Mouse (Mus musculus): ENCODE results near the gene Slc38a1. TPM values are rescaled to one million over a fixed set of nuclear protein-coding genes. Genes with fewer than 3 reads are reported as not detected.
A peak's percentile ranks its signal among the peaks of the same experiment; 100 is the strongest.

The Slc38a1 gene
- polyA plus RNA-seq, 1 experiment, result not detected

DNA sequence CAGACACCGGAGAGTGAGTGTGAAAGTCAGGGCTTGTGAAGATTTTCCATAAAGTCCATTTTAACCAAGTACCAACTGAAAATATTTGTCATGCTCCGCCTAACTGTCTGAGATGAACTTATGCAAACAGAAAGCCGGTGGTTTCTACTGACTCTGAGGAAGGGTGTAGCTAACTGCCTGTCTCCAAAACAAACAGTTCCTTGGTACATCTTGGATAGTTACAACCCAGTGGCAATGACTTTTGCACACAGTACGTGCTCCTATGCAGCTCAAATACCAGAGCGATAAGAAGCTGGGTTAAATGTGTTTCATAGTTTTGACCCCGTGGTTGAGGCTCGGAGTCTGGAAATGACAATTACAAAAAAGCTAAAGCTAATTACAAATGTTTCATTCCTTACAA is 34.0 kb downstream of the Slc38a1 start:
- peaks cover 10% of the 10 kb centered on the region for H3K4me1 ChIP-seq (ENCODE audit: control insufficient read depth, insufficient read depth, low read length)

DNA sequence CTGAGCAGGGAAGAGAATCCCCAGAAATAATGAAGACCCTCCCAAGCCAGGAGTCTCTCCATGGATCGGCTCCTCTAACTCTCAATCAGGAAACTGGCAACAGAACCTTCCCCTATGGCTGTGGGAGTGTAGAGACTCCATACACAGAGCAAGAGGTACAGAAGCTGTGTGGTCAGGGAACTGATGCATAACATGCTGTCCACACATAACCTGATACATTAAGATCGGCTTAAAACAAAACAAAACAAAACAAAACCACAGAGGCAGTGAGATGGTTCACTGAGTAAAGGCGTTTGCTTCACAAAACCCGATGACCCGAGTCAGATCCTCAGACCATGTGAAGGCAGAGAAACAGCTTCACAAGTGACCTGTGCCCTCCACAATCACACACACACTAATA is 35.3 kb downstream of the Slc38a1 start:
- 89% methylated on average over 5 of the region's 5 CpGs for WGBS
- Histone ChIP-seq H3K4me1 (ENCODE audit: control insufficient read depth, insufficient read depth, low read length) (peaks cover 12% of the 10 kb centered on the region), H3K4me3 (ENCODE audit: insufficient read depth, low read depth, low read length) (no peak overlapping the region), H3K27ac (ENCODE audit: insufficient read depth, low read depth, low read length) (no peak overlapping the region)
- TF ChIP-seq POLR2A (IDR thresholded peaks at IDR 0.05; ENCODE audit: insufficient read depth, low read depth, low read length) (no peak), CTCF (IDR thresholded peaks at IDR 0.05; ENCODE audit: insufficient read depth, low read depth, low read length) (no peak)

More for the DNA sequence above, 34.0 kb downstream of the Slc38a1 start:
- WGBS, result 82% methylated on average over 7 of the region's 7 CpGs
- H3K4me3 ChIP-seq (ENCODE audit: insufficient read depth, low read depth, low read length), result no peak overlapping the region
- no peak overlapping the region for H3K27ac ChIP-seq (ENCODE audit: insufficient read depth, low read depth, low read length)
- no peak for TF ChIP-seq CTCF (IDR thresholded peaks at IDR 0.05; ENCODE audit: insufficient read depth, low read depth, low read length)
- TF ChIP-seq POLR2A (IDR thresholded peaks at IDR 0.05; ENCODE audit: insufficient read depth, low read depth, low read length), result no peak

DNA sequence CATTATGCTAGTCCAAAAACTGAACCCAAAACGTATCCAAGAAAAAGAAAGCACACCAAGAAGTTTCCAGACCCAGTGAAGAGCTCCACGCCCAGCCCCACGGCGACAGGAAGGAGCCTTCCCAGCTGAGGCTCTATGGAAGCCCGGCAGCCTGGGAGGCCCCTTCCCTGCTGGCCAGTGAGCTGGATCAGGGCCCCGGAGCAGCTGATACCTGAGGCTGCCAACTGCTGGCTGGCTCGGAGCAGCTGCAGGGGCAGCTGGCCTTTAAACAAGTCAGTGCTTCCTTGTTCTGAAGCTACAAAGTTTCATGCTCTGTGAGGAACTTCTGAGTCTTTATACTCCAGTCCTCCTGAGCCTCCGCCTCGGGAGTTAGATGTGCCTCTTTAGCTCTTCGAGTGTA is 38.4 kb downstream of the Slc38a1 start:
- WGBS, result 44% methylated on average over 10 of the region's 10 CpGs
- Histone ChIP-seq H3K4me1 (ENCODE audit: control insufficient read depth, insufficient read depth, low read length) (peaks cover 17% of the 10 kb centered on the region), H3K27ac (ENCODE audit: insufficient read depth, low read depth, low read length) (no peak overlapping the region; the same call in 1 of the 2 replicates), H3K4me3 (ENCODE audit: insufficient read depth, low read depth, low read length) (no peak overlapping the region)
- TF ChIP-seq POLR2A (IDR thresholded peaks at IDR 0.05; ENCODE audit: insufficient read depth, low read depth, low read length), result no peak
- no peak for TF ChIP-seq CTCF (IDR thresholded peaks at IDR 0.05; ENCODE audit: insufficient read depth, low read depth, low read length)

DNA sequence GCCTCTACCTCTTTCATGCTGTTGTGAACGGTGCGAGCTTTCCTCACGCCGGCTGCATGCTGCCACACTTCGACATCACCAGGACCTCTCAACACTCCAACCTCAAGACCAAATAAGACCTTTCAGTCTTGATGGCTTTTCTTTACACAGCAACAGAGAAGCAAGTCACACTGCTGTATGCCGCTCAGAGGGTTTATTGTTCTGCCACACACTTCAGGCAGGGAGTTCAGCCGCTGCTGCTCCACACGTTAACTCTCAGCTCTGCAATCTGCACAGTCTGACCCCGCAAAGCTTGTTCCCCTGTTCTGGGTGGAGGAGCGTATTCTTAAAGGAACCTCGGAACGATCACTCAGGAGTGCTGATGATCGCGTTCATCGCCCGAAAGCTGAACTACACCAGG is 40.7 kb downstream of the Slc38a1 start:
- TF ChIP-seq CTCF (IDR thresholded peaks at IDR 0.05; ENCODE audit: insufficient read depth, low read depth, low read length) (no peak), POLR2A (IDR thresholded peaks at IDR 0.05; ENCODE audit: insufficient read depth, low read depth, low read length) (no peak)
- Histone ChIP-seq H3K4me3 (ENCODE audit: insufficient read depth, low read depth, low read length) (no peak overlapping the region), H3K27ac (ENCODE audit: insufficient read depth, low read depth, low read length) (no peak overlapping the region), H3K4me1 (ENCODE audit: control insufficient read depth, insufficient read depth, low read length) (peaks cover 28% of the 10 kb centered on the region)
- 36% methylated on average over 16 of the region's 16 CpGs for WGBS

DNA sequence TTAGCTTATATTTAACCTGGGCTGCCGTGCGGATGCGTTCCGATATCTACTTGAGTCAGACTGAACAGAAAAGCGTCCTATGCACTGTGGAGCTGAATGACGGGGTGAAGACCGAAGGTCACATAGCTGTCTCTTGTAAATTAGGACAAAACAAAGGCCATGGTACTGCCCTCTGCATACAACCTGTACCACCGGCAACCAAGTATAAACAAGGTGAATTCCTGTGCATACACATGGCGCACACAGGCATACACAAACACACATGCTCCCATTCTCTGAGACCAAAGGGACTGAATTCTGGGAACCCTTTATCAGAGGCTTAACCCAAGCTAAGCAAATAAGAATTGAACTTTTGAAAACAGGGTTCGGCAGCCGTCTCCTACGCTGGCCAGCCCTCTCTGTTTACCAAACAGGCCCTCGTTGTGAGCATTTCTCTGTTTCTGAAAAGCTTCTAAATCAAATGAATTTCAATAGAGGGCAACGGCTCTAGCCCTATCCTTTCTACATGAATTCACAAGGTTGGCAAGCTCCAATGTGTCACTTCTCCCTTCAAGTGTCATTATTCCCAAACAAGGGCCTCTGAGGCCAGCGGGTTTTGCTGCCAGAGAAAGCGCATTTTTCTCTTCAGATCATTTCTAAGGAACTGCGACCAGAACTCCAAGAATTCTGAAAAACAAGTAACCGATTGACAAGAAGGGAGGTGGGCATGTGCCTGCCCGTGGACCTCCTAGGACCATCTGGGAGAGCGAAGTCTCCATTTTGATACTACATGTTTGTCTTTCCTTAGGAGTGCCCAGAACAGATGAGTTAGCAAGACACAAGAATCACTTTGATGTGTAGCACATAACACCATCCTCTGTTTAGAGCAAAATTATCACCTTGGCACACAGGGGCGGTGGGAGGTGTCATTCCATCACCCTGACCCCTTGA is 42.6 kb downstream of the Slc38a1 start:
- Histone ChIP-seq H3K4me3 (ENCODE audit: insufficient read depth, low read depth, low read length) (no peak overlapping the region), H3K4me1 (ENCODE audit: control insufficient read depth, insufficient read depth, low read length) (peaks cover 28% of the 10 kb centered on the region), H3K27ac (ENCODE audit: insufficient read depth, low read depth, low read length) (0 out of 2 replicates have a peak overlapping the region, but pooled peaks have one; percentile 22)
- no peak for TF ChIP-seq POLR2A (IDR thresholded peaks at IDR 0.05; ENCODE audit: insufficient read depth, low read depth, low read length)
- TF ChIP-seq CTCF (IDR thresholded peaks at IDR 0.05; ENCODE audit: insufficient read depth, low read depth, low read length), result no peak
- WGBS, result 63% methylated on average over 21 of the region's 21 CpGs

DNA sequence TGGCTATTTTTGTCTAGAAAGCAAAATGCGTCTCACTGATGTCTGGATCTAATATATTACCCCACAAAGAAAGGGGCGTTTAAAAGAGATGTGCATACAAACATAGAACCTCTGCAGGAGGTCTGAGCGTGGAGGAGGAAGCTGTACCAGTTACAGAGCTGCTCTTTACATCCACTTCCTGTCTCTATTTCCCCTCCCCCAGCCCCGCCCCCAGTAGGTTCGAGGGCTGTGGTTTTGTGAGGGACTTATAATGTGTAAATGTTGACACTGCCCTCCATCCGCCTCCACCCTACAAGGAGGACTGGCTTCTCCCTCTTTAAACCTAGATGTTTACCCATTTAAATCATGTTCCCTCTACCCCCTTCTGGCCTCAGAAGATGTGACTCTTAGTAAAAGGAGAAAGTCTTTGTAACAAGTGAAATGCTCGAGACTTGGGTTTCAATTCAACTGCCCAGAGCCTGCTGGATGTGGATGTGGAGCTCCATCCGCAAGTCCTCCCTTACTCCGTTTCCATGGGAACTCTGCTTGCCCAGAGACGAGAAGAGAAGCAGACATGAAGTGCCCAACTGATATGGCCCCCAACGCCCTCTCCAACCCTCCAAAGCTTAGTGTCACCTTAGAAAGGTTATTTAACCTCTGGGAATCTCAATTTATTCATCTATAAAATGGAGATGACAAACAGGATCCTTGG is 43.7 kb downstream of the Slc38a1 start:
- peaks cover 29% of the 10 kb centered on the region for H3K4me1 ChIP-seq (ENCODE audit: control insufficient read depth, insufficient read depth, low read length)
- no peak for TF ChIP-seq POLR2A (IDR thresholded peaks at IDR 0.05; ENCODE audit: insufficient read depth, low read depth, low read length)
- H3K27ac ChIP-seq (ENCODE audit: insufficient read depth, low read depth, low read length), result 0 out of 2 replicates have a peak overlapping the region, but pooled peaks have one; percentile 24
- H3K4me3 ChIP-seq (ENCODE audit: insufficient read depth, low read depth, low read length), result no peak overlapping the region
- WGBS, result 36% methylated on average over 11 of the region's 11 CpGs

DNA sequence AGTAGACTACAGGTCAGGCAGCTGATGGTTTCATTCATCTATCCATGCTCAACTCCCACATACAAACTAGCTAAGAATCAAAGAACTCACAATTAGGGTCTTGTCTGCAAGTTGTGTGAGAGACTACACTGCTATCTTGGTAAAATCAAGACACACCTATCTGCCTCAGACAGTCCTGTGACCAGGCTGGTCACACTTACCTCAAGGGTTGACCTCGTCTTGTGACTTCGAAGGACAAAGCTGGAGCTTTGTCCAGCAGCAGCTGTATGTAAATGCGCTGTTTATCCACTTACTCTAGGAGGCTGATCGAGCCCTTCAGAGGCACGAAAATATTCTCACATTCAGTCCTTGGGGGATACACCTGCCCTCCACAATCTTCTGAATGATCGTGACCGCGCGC is 45.6 kb downstream of the Slc38a1 start:
- no peak for TF ChIP-seq CTCF (IDR thresholded peaks at IDR 0.05; ENCODE audit: insufficient read depth, low read depth, low read length)
- TF ChIP-seq POLR2A (IDR thresholded peaks at IDR 0.05; ENCODE audit: insufficient read depth, low read depth, low read length), result no peak
- H3K4me3 ChIP-seq (ENCODE audit: insufficient read depth, low read depth, low read length), result no peak overlapping the region
- 85% methylated on average over 9 of the region's 9 CpGs for WGBS
- H3K4me1 ChIP-seq (ENCODE audit: control insufficient read depth, insufficient read depth, low read length), result peaks cover 31% of the 10 kb centered on the region
- H3K27ac ChIP-seq (ENCODE audit: insufficient read depth, low read depth, low read length), result no peak overlapping the region

DNA sequence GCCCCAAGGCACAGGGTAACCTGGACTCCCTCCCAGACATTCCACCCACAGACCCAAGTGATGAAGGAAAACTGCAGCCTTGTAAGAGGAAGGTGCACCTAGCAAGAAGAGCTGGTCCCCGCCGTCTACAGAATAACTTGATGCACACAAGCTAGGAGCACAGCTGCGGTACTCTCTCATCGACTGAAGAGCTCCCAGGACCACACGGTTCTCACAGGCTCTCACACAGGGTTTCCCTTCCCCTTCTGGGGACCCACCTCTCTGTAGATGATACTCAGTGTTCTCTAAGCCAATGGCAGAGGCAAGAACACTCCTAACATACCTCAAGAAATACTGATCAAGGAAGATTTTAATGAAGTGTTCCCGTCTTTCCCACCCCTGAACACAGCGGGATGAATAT is 48.4 kb downstream of the Slc38a1 start:
- no peak overlapping the region for H3K27ac ChIP-seq (ENCODE audit: insufficient read depth, low read depth, low read length)
- no peak overlapping the region for H3K4me3 ChIP-seq (ENCODE audit: insufficient read depth, low read depth, low read length)
- WGBS, result 85% methylated on average over 7 of the region's 7 CpGs
- H3K4me1 ChIP-seq (ENCODE audit: control insufficient read depth, insufficient read depth, low read length), result peaks cover 28% of the 10 kb centered on the region
- TF ChIP-seq CTCF (IDR thresholded peaks at IDR 0.05; ENCODE audit: insufficient read depth, low read depth, low read length), result no peak
- no peak for TF ChIP-seq POLR2A (IDR thresholded peaks at IDR 0.05; ENCODE audit: insufficient read depth, low read depth, low read length)

DNA sequence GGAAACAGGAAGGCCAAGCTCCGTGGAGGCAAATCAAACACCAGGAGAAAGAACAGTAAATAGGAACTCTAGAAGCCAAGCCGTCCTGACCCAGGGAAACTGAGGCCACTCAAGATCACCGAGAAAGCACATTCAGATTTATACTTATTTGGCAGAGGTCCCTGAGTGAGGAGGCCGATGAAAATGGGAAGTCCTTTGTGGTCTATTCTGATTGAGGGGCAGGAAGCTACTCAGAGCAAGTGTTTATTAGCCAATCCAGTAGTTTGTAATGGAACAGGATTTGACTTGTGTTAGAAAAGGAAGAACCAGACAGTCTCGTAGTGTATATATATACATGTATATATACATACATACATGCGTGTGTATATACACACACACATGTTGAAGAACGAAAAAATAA is 48.8 kb downstream of the Slc38a1 start:
- peaks cover 24% of the 10 kb centered on the region for H3K4me1 ChIP-seq (ENCODE audit: control insufficient read depth, insufficient read depth, low read length)
- H3K27ac ChIP-seq (ENCODE audit: insufficient read depth, low read depth, low read length), result peak overlapping the region; percentile 13; the same call in 1 of the 2 replicates
- TF ChIP-seq POLR2A (IDR thresholded peaks at IDR 0.05; ENCODE audit: insufficient read depth, low read depth, low read length) (no peak), CTCF (IDR thresholded peaks at IDR 0.05; ENCODE audit: insufficient read depth, low read depth, low read length) (no peak)
- 61% methylated on average over 7 of the region's 7 CpGs for WGBS
- no peak overlapping the region for H3K4me3 ChIP-seq (ENCODE audit: insufficient read depth, low read depth, low read length)

All from olfactory bulb, adult 2 months (tissue).